Mouse (Mus musculus) bone marrow, adult 2 months (tissue): ENCODE measurements around the gene Smg7. TPM values are rescaled to one million over a fixed set of nuclear protein-coding genes. Genes with fewer than 3 reads are reported as not detected.

Experiments
- H3K27ac ChIP-seq: fragments of 200-500 bp; 2 replicates; pipeline ENCODE4 v1.5.1; 2012; ENCODE audit warnings: low read depth, mild to moderate bottlenecking, control low read depth, inconsistent platforms, low read length; ENCODE audit not compliant: control insufficient read depth, poor library complexity, insufficient read depth
- H3K4me1 ChIP-seq: fragments of 200-500 bp; 2 replicates; pipeline ENCODE4 v1.6.1; 2011; ENCODE audit warnings: low read length; ENCODE audit not compliant: control insufficient read depth, insufficient read depth
- H3K4me3 ChIP-seq: fragments of 200-500 bp; replicated peaks from 2 replicates; pipeline ENCODE3; 2011; ENCODE audit warnings: mild to moderate bottlenecking, low read depth, low read length, control low read depth; ENCODE audit not compliant: control insufficient read depth
- CTCF ChIP-seq: fragments of 200-500 bp; IDR thresholded peaks from 2 replicates; pipeline ENCODE4 v1.5.1; 2011; ENCODE audit warnings: low read length, control low read depth; ENCODE audit not compliant: control insufficient read depth, insufficient read depth
- POLR2A ChIP-seq: fragments of 200-500 bp; IDR thresholded peaks from 2 replicates; pipeline ENCODE4 v1.6.1; 2011; ENCODE audit warnings: low read depth, mild to moderate bottlenecking, control low read depth, low read length, borderline replicate concordance; ENCODE audit not compliant: control insufficient read depth
- WGBS: fragments of 180-500 bp; shearing (Covaris S2); methylation state at CpG from one replicate; pipeline ENCODE4 v1.1.7; 2018; 5-methylcytosine and 5-hydroxymethylcytosine counted together
- polyA plus RNA-seq: library from polyadenylated mRNA; stranded (reverse); fragments of >200 nt; gene quantifications from 2 replicates; pipeline ENCODE4 v1.2.4, GENCODE M21; 2011; ENCODE audit warnings: low replicate concordance; ENCODE audit not compliant: missing spikeins, insufficient read depth, insufficient read length

Gene Smg7
- polyA plus RNA-seq, 1 experiment, result 41.0 TPM

DNA sequence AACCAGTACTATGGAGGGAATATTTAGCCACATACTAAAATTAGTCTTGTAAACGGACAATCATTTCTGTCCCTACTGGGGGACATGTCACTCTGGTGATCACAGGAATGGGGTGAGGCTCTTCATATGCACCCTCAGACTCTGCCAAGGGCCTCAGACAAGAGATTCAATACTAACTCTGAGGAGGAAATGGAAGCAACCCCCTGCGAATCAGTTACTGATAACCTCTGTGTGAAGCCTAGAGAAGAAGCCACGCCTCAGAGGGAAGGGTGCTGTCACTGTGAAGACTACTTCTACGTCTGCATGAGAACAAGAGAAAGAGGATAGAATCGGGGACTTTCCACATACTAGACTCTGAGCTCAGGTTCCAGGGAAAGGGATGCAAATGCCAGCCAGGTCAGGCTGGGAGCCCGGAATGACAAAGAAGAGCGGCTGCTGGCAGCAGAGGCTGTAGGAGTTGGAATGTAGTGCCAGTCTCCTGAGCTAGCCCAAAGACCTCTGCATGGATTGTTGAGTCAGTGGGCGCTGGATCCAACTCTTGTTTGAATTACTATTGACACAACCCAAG is 106.7 kb downstream of the Smg7 start:
- Histone ChIP-seq H3K4me3 (no peak overlapping the region), H3K27ac (0 out of 2 replicates have a peak overlapping the region, but pooled peaks have one; percentile 13), H3K4me1 (peaks cover 3% of the 10 kb centered on the region; the same call in 1 of the 2 replicates)
- no peak for TF ChIP-seq POLR2A
- TF ChIP-seq CTCF, result no peak
- 62% methylated on average over 8 of the region's 8 CpGs for WGBS

DNA sequence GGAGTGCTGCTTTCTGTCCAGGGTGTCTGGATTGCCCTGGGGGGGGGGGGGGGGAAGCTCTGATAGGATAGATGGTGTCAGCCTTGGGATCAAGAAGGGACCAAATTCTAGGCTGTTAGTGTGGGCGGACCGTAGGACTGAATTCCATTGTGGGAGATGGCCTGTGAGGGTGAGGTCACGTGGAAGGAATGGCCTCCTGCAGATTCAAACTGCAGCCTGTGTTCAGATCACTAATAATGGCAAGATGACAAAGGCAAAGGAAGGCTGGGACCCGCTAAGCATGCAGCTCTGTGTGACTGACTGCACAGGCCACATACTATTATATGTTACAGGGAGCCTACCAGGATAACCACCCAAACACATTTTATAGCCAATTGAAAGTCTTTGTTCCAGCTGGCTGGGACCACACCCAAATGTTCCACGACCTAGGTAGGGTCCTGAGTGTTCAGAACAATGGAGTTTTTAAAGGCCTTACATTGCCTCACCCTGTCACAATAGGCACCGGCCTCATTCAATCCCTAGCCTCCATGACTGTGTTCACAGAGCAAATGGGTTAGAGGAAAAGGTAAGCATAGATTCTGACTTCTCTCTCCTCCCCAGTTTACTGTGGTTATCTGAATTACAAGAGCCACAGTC is 108.8 kb downstream of the Smg7 start:
- no peak overlapping the region for H3K4me3 ChIP-seq
- H3K4me1 ChIP-seq, result peaks cover 3% of the 10 kb centered on the region; the same call in 1 of the 2 replicates
- H3K27ac ChIP-seq, result no peak overlapping the region
- TF ChIP-seq CTCF (no peak), POLR2A (no peak)
- 76% methylated on average over 6 of the region's 6 CpGs for WGBS

- H3K4me1 ChIP-seq, result peaks cover 3% of the 10 kb centered on the region; the same call in 1 of the 2 replicates
- 66% methylated on average over 12 of the region's 12 CpGs for WGBS
- H3K27ac ChIP-seq, result no peak overlapping the region
- no peak for TF ChIP-seq CTCF
- no peak for TF ChIP-seq POLR2A
- H3K4me3 ChIP-seq, result no peak overlapping the region
Measured at GRCm38 (mm10) chr1:152792736-152793494, 109.5 kb downstream of the Smg7 start.

GRCm38 (mm10) chr1:152791269-152791668 is 111.2 kb downstream of the Smg7 start:
- Histone ChIP-seq H3K4me1 (peaks cover 2% of the 10 kb centered on the region; the same call in 1 of the 2 replicates), H3K4me3 (no peak overlapping the region)
- TF ChIP-seq CTCF (no peak), POLR2A (no peak)

DNA sequence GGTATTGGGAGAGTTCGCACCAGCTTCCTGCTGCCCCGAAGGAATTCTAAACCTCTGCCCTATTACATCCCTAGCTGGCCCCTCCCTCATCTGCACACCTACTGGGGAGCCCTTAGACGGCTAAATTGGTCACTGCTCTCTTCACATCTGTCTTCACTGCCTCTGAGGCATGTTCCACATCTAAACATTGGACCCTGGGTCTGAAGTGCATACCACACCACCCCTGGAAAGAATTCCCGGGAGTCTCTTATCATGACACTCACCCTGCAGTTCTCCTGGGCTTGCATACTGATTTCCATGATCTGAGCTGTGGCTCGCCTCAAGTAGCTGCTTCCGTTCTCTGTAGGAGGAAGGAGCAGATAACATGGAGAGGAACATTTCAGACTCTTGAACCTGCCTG is 111.6 kb downstream of the Smg7 start:
- TF ChIP-seq POLR2A (no peak), CTCF (no peak)
- H3K4me3 ChIP-seq, result no peak overlapping the region
- H3K27ac ChIP-seq, result no peak overlapping the region
- WGBS, result 39% methylated on average over 6 of the region's 6 CpGs
- peaks cover 2% of the 10 kb centered on the region; the same call in 1 of the 2 replicates for H3K4me1 ChIP-seq

More at GRCm38 (mm10) chr1:152791269-152791668, 111.2 kb downstream of the Smg7 start:
- 76% methylated on average over 4 of the region's 4 CpGs for WGBS
- H3K27ac ChIP-seq, result no peak overlapping the region

DNA sequence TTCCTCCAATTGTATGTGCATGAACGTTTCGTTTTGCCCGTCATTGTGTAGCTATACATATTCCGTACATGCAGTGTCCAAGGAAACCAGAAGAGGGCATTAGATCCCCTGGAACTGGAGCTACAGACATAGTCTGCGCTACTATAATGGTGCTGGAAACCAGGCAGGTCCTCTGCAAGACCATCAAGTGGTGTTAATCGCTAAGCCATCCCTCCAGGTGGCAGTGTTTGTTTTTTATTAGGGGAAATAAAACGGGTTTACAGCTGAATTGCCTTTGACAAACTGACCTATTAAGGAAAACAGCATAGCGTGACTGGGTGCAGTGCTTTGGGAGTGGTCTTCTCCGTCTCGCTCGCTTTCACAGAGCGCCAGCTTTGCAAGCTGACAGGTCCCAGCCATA is 112.2 kb downstream of the Smg7 start:
- peaks cover 2% of the 10 kb centered on the region; the same call in 1 of the 2 replicates for H3K4me1 ChIP-seq
- H3K4me3 ChIP-seq, result no peak overlapping the region
- WGBS, result 44% methylated on average over 12 of the region's 12 CpGs

DNA sequence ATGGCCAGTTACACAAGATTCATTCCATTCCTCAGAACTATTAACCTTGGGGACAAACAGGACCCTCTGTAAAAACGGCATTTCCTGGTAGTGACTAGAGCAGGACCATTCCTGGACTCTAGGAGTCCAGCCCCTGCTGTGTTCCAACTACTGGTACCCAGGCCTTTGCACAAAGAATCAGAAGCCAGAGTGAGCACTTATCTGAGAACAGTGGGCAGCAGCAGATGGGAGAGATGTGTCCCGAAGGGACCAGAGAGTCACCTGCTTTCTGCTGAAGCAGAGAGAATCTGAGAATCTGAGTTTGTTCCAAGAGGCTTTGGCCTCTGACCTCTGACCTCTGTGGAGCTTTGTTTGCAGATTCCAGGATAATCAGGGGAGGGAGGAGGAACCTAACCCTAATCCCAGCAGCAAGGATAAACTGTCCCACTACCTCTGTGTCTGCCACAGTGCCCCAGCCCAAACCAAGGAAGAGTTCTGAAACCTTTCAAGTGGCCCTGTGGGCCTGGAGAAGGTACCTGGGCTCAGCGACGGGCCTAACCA is 114.3 kb downstream of the Smg7 start:
- Histone ChIP-seq H3K4me3 (no peak overlapping the region), H3K27ac (no peak overlapping the region; the same call in none of the 2 replicates), H3K4me1 (peaks cover 2% of the 10 kb centered on the region; the same call in 1 of the 2 replicates)
- 73% methylated on average over 4 of the region's 4 CpGs for WGBS
- TF ChIP-seq CTCF (no peak), POLR2A (no peak)

More for the DNA sequence above, 112.2 kb downstream of the Smg7 start:
- no peak overlapping the region for H3K27ac ChIP-seq
- TF ChIP-seq POLR2A (no peak), CTCF (peak; percentile 34; the same call in 1 of the 2 replicates)

Other genes starting within 250 kb of the Smg7 start
- gene Apobec4, start 152.1 kb downstream of the Smg7 start, polyA plus RNA-seq, result not detected in 2 replicates
- 8.6 and 9.2 TPM in 2 replicates for gene Rgl1, start 136.3 kb downstream of the Smg7 start, polyA plus RNA-seq
- gene Arpc5, start 136.1 kb downstream of the Smg7 start, polyA plus RNA-seq, result 143 and 180 TPM in 2 replicates
- gene Ncf2, start 102.5 kb downstream of the Smg7 start, polyA plus RNA-seq, result 43.0 and 112 TPM in 2 replicates
- 7.5 TPM in 1 of 2 replicates, not detected in the other for gene Nmnat2, start 52.3 kb upstream of the Smg7 start, polyA plus RNA-seq